Mouse (Mus musculus) limb, embryonic 12.5 days (tissue): ENCODE measurements around the gene BC004004. TPM values are rescaled to one million over a fixed set of nuclear protein-coding genes. Genes with fewer than 3 reads are reported as not detected.
A peak's percentile ranks its signal among the peaks of the same experiment; 100 is the strongest.
"Not testable (repeated sequence)": the region's sequence is repeated elsewhere in the genome, so short reads cannot be mapped to it uniquely, and the experiment has no call there.

Source experiments
- ATAC-seq: fragments of 200-750 bp; cut with Nextera tagmentation; 2 replicates; pipeline ENCODE4 v1.8.0; 2017; ENCODE audit warnings: low read depth, moderate TSS enrichment; ENCODE audit not compliant: insufficient number of reproducible peaks, insufficient read depth, low FRiP score, low TSS enrichment
- H3K27ac ChIP-seq: fragments of 300-500 bp; sonication (generic); 2 replicates; pipeline ENCODE4 v1.5.1; 2016; ENCODE audit warnings: mild to moderate bottlenecking, moderate library complexity
- H3K27me3 ChIP-seq: fragments of 300-500 bp; sonication (generic); 2 replicates; pipeline ENCODE4 v1.6.1; 2016; ENCODE audit warnings: mild to moderate bottlenecking, moderate library complexity
- H3K36me3 ChIP-seq: fragments of 300-500 bp; sonication (generic); 2 replicates; pipeline ENCODE4 v1.6.1; 2016; ENCODE audit warnings: mild to moderate bottlenecking, moderate library complexity
- H3K4me1 ChIP-seq: fragments of 300-500 bp; sonication (generic); replicated peaks from 2 replicates; pipeline ENCODE4 v1.6.1; 2016
- H3K4me2 ChIP-seq: fragments of 300-500 bp; sonication (generic); 2 replicates; pipeline ENCODE4 v1.6.1; 2016; ENCODE audit warnings: mild to moderate bottlenecking, moderate library complexity
- H3K4me3 ChIP-seq: fragments of 300-500 bp; sonication (generic); replicated peaks from 2 replicates; pipeline ENCODE4 v1.5.1; 2016; ENCODE audit warnings: mild to moderate bottlenecking
- H3K9ac ChIP-seq: fragments of 300-500 bp; sonication (generic); replicated peaks from 2 replicates; pipeline ENCODE4 v1.6.1; 2016; ENCODE audit warnings: mild to moderate bottlenecking, moderate library complexity
- H3K9me3 ChIP-seq: fragments of 300-500 bp; sonication (generic); 2 replicates; pipeline ENCODE4 v1.6.1; 2016; ENCODE audit warnings: mild to moderate bottlenecking, moderate library complexity
- WGBS: fragments of 180-500 bp; shearing (Covaris S2); methylation state at CpG from one replicate; pipeline ENCODE4 v1.1.7; 2016; 5-methylcytosine and 5-hydroxymethylcytosine counted together
- polyA plus RNA-seq: library from polyadenylated mRNA; unstranded; fragments of >200 nt; fragmentation: Nextera tagmentation; extraction: Ambion mirVana; gene quantifications from 2 replicates; pipeline ENCODE4 v1.2.1, GENCODE M21; 2016

The BC004004 gene
- polyA plus RNA-seq, 1 experiment from 2014 or later, result 52.8 TPM

DNA sequence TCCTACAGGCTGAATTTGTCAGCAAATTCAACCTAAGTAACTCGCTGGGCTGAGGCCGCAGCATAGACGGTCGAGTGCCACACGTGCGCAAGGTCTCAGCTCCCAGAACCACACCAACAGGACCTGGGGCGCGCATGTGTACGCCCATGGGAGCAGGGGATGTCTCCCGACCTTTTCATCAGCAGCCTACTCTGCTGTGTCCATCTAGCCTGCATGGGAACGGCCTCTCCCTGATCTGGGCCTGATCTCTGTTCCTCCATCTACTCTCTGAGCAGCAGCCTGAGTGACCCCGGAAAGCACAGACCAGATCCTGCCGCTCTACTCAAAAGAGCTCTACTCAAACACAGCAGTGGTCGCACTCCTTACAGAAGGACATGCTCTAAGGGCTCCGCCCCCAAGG lies 8.1 kb upstream of the BC004004 start:
- no peak overlapping the region for H3K4me2 ChIP-seq
- no peaks in the 10 kb centered on the region for H3K9me3 ChIP-seq
- 0 out of 2 replicates have a peak overlapping the region, but pooled peaks have one; percentile 23 for H3K9ac ChIP-seq
- 94% methylated on average over 15 of the region's 15 CpGs for WGBS
- H3K36me3 ChIP-seq, result peaks cover 65% of the 10 kb centered on the region
- ATAC-seq, result no peak
- no peaks in the 10 kb centered on the region for H3K27me3 ChIP-seq
- peaks cover 54% of the 10 kb centered on the region for H3K4me1 ChIP-seq
- H3K4me3 ChIP-seq, result no peak overlapping the region
- no peak overlapping the region for H3K27ac ChIP-seq

DNA sequence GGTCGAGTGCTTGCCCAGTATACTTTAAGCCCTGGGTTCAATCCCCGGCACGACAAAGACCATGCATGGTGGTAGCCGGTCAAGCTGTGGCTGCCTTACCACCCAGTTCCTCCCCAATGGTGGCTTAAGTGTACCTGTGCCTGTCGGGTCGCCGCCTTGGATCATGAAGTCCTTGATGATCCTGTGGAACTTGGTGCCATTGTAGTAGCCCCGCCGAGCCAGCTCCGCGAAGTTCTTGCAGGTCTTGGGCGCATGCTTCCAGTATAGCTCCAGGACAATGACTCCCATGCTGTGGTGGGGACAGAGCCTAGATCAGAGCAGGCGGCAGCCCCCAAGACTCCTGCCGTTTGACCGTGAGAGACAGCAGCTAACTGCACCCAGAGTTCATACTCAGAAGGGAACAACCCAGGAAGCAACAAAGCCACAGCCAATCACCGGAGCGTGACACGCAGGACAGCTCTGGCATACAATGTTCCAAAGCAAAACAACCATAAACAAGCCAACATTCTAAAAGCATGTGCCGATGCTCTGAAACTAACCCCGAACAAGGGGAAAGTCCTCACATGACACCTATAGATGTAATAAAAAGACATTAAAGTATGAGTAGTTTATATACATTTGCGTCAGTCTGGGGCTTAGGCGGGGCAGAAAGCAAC lies 6.9 kb upstream of the BC004004 start:
- peaks cover 52% of the 10 kb centered on the region for H3K36me3 ChIP-seq
- H3K4me3 ChIP-seq, result no peak overlapping the region
- WGBS, result 93% methylated on average over 22 of the region's 22 CpGs
- no peaks in the 10 kb centered on the region for H3K9me3 ChIP-seq
- H3K9ac ChIP-seq, result 0 out of 2 replicates have a peak overlapping the region, but pooled peaks have one; percentile 19
- no peaks in the 10 kb centered on the region for H3K27me3 ChIP-seq
- ATAC-seq, result no peak
- peaks cover 54% of the 10 kb centered on the region for H3K4me1 ChIP-seq
- H3K4me2 ChIP-seq, result peak overlapping the region; percentile 82
- no peak overlapping the region for H3K27ac ChIP-seq

DNA sequence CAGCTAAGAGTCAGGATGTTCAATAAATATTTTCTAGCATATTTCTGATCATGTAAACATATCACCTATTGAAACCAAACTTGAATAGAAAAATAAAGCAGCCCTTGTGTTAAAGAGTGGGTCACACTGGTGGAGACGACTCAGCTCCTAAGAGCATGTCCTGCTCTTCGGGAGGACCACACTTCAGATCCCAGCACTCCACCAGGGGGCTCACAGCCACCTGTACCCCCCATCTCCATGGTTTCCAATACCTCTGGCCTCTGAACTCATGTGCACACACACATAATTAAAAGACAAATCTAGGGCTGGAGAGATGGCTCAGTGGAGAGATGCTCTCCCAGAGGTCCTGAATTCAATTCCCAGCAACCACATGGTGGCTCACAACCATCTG lies 6.3 kb upstream of the BC004004 start:
- peaks cover 54% of the 10 kb centered on the region for H3K4me1 ChIP-seq
- H3K9me3 ChIP-seq, result no peaks in the 10 kb centered on the region
- peak overlapping the region; percentile 82 for H3K4me2 ChIP-seq
- no peak overlapping the region for H3K27ac ChIP-seq
- H3K9ac ChIP-seq, result 0 out of 2 replicates have a peak overlapping the region, but pooled peaks have one; percentile 19
- no peaks in the 10 kb centered on the region for H3K27me3 ChIP-seq
- H3K4me3 ChIP-seq, result peak overlapping the region; percentile 82; the same call in 1 of the 2 replicates
- WGBS, result 58% methylated on average over 2 of the region's 2 CpGs
- peaks cover 47% of the 10 kb centered on the region for H3K36me3 ChIP-seq
- no peak for ATAC-seq

DNA sequence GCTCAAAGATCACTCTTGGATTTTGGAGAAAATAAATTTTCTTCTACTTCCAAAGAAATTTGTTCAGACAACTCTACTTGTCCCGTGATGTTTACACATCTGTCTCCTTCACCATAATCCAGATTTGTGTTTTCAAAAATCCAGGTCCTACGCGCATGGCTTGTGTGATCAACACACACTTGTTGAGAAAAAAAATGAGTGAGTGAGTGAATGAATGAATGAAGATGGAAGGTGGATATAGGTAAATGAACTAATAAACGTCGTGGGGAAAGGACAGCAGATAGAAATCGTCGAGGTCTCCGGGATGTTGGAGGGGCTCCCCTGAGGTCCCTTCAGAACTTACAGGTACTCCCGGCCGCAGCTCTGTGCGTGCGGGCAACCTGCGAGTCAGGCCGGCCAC lies 5.2 kb upstream of the BC004004 start:
- Histone ChIP-seq H3K9ac (peak overlapping the region; percentile 85), H3K4me2 (peak overlapping the region; percentile 82), H3K4me1 (peaks cover 50% of the 10 kb centered on the region), H3K27me3 (no peaks in the 10 kb centered on the region), H3K9me3 (no peaks in the 10 kb centered on the region), H3K27ac (peak overlapping the region; percentile 98), H3K36me3 (peaks cover 36% of the 10 kb centered on the region), H3K4me3 (peak overlapping the region; percentile 82)
- 2% methylated on average over 14 of the region's 14 CpGs for WGBS
- peak; percentile 1; the same call in 1 of the 2 replicates for ATAC-seq

DNA sequence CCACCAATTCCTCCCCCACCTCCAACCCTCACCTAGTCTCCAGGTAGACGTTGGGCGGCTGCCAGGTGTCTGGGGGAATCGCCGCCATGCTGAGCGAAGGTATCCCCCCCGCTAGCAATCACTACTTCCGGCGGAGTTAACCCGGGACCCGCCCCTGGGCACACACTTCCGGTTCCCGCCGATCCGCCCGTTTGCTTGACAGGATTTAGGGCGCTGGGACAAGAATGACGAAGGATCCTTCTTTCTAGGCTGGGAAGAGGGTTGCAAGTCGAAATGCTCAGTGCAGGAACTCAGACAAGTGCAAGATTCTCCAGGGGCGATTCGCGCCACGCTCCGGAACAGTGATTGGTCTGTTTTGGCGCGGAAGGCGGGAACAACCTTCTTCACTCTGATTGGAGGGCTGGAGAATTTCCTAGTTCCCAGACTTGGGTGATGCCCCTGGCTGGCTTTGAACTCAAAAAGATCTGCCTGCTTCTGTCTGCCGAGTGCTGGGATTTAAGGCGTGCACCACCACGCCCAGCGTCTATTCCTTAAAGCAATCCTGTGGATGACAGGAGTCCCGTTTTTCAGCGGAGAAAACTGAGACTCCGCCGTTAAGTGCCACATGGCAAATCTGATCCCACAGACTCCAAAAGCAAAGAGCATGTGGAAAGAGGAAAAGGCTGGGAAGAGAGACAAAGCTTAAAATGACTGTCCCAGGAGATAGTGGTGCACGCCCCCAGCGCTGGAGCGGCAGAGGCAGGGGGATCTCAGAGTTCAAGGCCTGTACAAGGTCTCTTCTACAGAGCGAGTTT lies 4.6 kb upstream of the BC004004 start, which contains the start of gene Ppil1:
TSS of gene Ppil1 (minus strand) at position 347 of the 794 bp plus-strand sequence.
- peak within 1 kb of the TSS; percentile 85 for H3K9ac ChIP-seq
- H3K4me1 ChIP-seq, result peaks cover 44% of the 10 kb centered on the region
- H3K4me3 ChIP-seq, result peak within 1 kb of the TSS; percentile 82
- H3K27ac ChIP-seq, result peak within 1 kb of the TSS; percentile 98
- ATAC-seq, result peak; percentile 43
- WGBS, result 7% methylated on average over 38 of the region's 38 CpGs
- no peaks in the 10 kb centered on the region for H3K27me3 ChIP-seq
- H3K4me2 ChIP-seq, result peak within 1 kb of the TSS; percentile 82
- H3K36me3 ChIP-seq, result peaks cover 29% of the 10 kb centered on the region
- no peaks in the 10 kb centered on the region for H3K9me3 ChIP-seq

DNA sequence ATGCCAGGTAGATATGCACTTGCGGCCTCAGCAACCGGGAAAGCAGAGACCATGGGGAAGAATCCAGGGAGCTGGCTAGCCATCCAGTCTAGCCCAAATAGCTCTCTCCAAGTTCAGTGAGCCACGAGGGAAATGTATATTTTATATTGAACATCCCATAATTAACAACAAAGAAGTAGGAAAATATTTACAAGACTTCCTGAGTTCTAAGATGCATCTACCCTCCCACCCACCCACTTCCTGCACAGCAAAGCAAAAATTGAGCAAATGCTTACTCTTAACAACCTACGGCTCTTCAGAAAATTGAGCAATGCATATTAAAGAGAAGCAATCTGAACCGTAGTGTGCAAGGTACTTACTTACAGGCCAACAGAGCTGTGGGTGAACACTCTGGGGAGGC lies 3.8 kb upstream of the BC004004 start:
- WGBS, result 88% methylated on average over 5 of the region's 5 CpGs
- H3K36me3 ChIP-seq, result peaks cover 22% of the 10 kb centered on the region
- ATAC-seq, result no peak
- H3K27me3 ChIP-seq, result no peaks in the 10 kb centered on the region
- H3K9me3 ChIP-seq, result no peaks in the 10 kb centered on the region
- peak overlapping the region; percentile 98 for H3K27ac ChIP-seq
- peaks cover 43% of the 10 kb centered on the region for H3K4me1 ChIP-seq
- H3K4me2 ChIP-seq, result peak overlapping the region; percentile 82
- H3K9ac ChIP-seq, result peak overlapping the region; percentile 85; the same call in 1 of the 2 replicates
- no peak overlapping the region for H3K4me3 ChIP-seq

DNA sequence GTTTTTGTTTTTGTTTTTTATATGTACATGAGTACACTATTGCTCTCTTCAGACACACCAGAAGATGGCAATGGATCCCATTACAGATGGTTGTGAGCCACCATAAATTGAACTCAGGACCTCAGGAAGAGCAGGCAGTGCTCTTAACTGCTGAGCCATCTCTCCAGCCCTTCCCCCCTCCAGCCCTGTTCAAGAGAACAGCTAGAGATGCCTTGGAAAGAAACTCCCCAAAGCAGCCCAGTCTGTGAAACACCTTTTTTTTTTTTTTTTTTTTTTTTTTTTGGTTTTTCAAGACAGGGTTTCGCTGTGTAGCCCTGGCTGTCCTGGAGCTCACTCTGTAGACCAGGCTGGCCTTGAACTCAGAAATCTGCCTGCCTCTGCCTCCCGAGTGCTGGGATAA lies 1.5 kb upstream of the BC004004 start:
- H3K4me3 ChIP-seq, H3K4me2 ChIP-seq, H3K9me3 ChIP-seq, H3K27me3 ChIP-seq, ATAC-seq, H3K27ac ChIP-seq, H3K9ac ChIP-seq, H3K36me3 ChIP-seq: not testable (repeated sequence)
- WGBS, result 85% methylated on average over 2 of the region's 2 CpGs
- H3K4me1 ChIP-seq, result peaks cover 34% of the 10 kb centered on the region

DNA sequence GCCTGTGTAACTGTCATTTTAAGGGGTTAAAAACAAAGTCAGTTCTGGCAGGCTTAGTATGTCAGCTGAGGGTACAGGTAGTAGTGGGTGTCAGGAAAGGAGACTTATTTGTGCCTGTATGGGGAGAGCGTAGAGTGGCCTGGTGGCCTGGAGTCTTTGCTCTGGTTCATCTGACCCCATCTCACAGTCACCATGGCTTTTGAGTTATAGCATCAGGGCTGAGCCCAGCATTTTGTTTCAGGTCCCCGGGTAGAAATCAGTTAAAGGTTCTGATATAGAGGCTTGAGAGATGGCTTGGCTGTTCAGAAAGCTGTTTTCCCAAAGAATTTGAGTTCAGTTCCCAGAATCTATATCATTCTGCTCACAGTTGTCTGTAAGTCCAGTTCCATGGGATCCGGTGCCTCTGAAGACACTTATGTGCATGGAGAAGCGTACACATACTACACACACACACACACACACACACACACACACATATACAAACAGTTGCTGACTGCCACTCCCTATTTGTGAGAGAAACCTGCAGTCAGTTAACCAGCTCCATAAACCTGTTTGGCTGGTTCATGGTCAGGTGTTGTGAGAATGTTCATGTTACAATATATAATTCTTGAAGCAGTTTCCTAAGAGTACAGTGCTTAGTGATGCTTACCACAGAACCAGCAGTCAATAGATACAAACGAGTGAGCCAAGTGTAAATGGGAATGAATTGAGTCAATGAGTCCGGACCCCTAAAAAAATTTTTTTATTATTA lies 482 bp upstream of the BC004004 start:
- ATAC-seq, result peak; percentile 27; the same call in 1 of the 2 replicates
- Histone ChIP-seq H3K4me1 (peaks cover 24% of the 10 kb centered on the region), H3K27ac (peak overlapping the region; percentile 4; the same call in 1 of the 2 replicates), H3K4me3 (peak overlapping the region; percentile 86), H3K27me3 (no peaks in the 10 kb centered on the region), H3K9me3 (no peaks in the 10 kb centered on the region), H3K4me2 (peak overlapping the region; percentile 70), H3K36me3 (no peaks in the 10 kb centered on the region), H3K9ac (peak overlapping the region; percentile 46; the same call in 1 of the 2 replicates)
- WGBS, result 63% methylated on average over 6 of the region's 6 CpGs

DNA sequence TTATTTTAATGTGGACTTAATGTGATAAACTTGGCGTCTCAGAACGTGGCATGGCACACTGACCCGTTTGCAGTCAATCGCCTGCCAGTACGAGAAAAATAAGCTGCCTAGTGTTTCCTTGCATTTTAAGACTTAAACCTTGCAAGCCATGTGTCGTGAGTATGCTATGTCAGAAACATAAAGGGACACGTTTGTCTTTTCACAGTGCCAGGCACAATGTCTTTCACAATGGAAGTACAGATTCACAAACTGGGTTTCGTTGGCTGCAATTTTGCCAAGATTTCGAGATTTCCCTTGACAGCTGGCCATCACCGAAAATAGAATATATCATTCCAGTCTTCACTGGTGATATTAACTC lies 740 bp downstream of the BC004004 start:
- Histone ChIP-seq H3K27ac (peak overlapping the region; percentile 89), H3K9me3 (no peaks in the 10 kb centered on the region), H3K36me3 (no peaks in the 10 kb centered on the region), H3K4me2 (peak overlapping the region; percentile 70), H3K4me3 (peak overlapping the region; percentile 86), H3K4me1 (peaks cover 27% of the 10 kb centered on the region), H3K9ac (peak overlapping the region; percentile 91), H3K27me3 (no peaks in the 10 kb centered on the region)
- no peak for ATAC-seq
- 23% methylated on average over 10 of the region's 10 CpGs for WGBS

DNA sequence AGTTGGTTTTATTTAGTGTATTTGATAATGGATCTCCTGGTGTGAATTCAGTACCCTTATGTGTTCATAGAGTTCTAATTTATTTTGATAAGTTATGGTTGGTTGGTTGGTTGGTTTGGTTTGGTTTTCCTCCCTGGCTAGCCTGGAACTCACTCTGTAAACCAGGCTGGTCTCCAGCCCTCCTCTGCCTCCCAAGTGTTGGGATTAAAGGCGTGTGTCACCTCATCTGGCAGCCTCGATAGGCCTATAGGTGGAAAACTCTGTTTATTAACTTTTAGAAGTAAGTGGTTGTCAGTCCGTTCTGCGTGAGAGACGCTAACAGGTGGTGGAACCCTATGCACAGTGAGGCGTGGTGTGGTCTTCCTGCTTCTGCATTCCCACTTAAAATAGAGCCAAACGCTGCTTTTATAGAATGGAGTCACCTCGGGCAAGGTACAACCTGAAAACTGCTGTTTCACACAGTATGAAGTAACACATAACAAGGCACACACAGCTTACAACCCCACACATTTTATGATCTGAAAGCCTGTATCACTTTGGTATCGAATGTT lies 1.6 kb downstream of the BC004004 start:
- no peak for ATAC-seq
- WGBS, result 87% methylated on average over 9 of the region's 9 CpGs
- no peak overlapping the region for H3K4me3 ChIP-seq

More for the DNA sequence above, 1.6 kb downstream of the BC004004 start:
- Histone ChIP-seq H3K27me3 (no peaks in the 10 kb centered on the region), H3K4me2 (peak overlapping the region; percentile 70), H3K4me1 (peaks cover 23% of the 10 kb centered on the region), H3K27ac (no peak overlapping the region), H3K36me3 (no peaks in the 10 kb centered on the region), H3K9ac (no peak overlapping the region), H3K9me3 (no peaks in the 10 kb centered on the region)
